Mouse (Mus musculus): ENCODE measurements around the gene Dnaic2.

The Dnaic2 gene

DNA sequence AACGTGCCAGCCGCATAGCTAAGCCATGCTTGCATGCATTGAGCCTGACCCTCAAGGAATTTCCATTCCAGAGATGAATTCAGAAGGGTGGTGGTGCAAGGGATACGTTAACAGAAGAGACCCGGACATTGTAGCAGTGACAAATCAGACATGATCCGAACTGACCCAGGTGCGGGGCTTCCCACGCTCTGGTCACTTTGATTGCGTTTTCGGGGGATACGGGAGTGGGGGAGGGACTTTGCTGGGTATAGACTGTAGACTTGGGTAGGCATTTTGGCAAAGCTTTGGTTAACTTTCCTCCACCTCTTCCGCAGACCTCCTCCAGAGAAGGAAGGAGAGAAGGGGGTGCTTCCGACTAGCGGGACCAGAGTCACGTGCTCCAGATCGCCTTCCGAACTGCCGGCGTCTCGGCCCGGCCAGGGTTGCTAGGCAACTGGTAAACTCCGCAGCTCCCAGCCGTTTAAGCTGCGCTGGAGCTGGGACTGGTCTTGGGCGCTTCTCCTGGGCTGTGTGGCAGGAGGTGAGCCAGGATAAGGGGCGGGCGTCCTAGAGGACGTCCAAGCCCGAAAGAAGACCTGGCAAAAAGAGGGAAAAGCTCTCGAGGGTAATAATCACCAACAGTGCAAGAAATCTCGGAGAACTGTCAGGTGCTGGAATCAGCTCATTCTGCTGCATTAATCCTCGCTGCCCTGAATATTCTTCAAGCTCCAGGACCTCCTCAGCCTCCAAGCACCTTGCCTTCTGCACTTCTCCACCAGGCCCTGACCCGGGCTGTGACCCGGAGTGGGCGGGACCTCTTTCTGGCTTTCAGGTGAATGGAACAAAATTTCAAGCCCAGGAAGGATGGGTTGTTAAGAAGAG lies at the start of gene Dnaic2:
Gene Dnaic2, plus strand, starts transcription at position 444 of the 861 bp plus-strand sequence.
- DNase-seq (ENCODE audit: inconsistent ontology term) = peak; percentile 76

- no peak for DNase-seq (ENCODE audit: inconsistent ontology term)
Observed at GRCm38 (mm10) chr11:114679582-114679981, 47.6 kb upstream of the Dnaic2 start.

GRCm38 (mm10) chr11:114680291-114680690 lies 46.9 kb upstream of the Dnaic2 start:
- DNase-seq (ENCODE audit: inconsistent ontology term) = no peak

DNA sequence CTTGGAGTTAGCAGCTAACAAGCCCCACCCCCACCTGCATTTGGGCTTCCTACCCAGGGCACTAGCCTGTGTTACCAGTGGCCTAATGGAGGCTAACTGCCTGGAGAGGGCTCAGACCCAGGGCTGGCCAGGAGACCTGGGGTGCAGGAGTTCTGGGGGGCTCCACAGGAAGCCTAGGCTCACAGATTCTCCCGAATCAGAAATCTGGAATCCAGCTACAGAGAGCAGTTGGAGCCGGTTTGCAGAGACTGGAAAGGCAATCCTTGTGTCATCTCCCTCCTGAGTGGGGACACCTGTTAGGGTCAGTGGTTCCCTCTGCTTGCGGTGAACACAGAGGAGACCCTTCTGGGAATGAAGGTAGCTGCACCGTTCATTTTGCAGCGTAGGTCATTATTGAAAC lies 46.2 kb upstream of the Dnaic2 start:
- DNase-seq (ENCODE audit: inconsistent ontology term) = no peak

GRCm38 (mm10) chr11:114682321-114682900 lies 44.8 kb upstream of the Dnaic2 start:
- DNase-seq (ENCODE audit: inconsistent ontology term) = no peak

DNA sequence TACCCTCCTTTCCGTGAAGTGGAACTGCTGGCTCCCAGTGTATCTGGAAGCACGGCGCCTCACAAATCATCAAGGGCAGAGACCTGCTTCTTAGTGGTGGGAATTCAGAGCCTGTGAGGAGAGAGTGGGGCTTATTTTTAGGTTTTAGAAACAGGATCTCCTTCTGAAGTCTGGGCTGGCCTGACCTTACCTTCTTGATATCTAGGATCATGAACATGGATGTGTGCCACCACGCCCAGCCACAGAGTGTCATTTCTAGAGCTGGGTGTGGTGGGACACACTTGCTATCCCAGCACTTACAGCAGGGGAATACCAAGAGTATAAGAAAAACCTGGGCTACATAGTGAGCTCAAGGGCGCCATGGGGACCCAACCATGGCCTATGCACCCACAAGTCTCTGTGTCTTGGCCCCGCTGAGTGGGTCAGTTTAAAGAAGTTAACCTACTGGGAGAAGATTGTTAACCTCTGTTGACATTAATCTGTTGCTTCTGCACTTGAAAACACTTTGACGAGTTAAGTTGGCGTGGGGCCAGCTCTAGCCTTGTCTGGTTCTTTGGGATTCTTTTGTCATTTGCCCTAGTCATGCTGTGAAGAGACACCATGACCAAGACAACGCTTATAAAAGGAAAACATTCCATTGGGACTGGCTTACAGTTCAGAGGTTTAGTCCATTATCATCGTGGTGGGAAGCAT lies 44.0 kb upstream of the Dnaic2 start:
- no peak for DNase-seq (ENCODE audit: inconsistent ontology term)

- no peak for DNase-seq (ENCODE audit: inconsistent ontology term)
Observed at GRCm38 (mm10) chr11:114683722-114684621, 43.2 kb upstream of the Dnaic2 start.

- peak; percentile 57 for DNase-seq (ENCODE audit: inconsistent ontology term)
Observed at GRCm38 (mm10) chr11:114684627-114685373, 42.4 kb upstream of the Dnaic2 start.

DNA sequence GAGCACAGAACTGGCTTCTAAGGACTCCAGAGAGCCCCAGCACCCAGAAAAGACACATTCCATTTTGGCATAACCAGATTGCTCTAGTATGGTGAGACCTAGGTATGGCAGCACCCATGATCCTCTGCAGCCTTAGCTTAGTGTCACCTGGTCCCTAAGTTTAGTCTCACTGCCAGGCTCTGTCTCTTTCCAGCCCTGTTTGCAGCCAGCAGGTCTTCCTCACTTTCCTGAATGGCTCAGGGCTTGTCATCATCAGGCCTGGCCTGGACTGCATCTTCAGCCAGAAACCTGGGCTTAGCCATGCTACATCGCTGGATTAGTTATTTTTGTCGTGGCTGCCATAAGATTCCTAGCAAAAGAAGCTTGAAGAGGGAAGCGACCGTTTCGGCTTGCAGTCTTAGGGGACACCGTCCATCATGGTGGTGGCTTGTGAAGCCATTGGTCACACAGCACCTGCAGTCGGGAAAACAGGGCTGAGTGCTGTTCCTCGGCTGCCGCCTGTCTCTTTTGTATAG lies 41.6 kb upstream of the Dnaic2 start:
- no peak for DNase-seq (ENCODE audit: inconsistent ontology term)

GRCm38 (mm10) chr11:114686221-114686959 lies 40.8 kb upstream of the Dnaic2 start:
- no peak for DNase-seq (ENCODE audit: inconsistent ontology term)

DNA sequence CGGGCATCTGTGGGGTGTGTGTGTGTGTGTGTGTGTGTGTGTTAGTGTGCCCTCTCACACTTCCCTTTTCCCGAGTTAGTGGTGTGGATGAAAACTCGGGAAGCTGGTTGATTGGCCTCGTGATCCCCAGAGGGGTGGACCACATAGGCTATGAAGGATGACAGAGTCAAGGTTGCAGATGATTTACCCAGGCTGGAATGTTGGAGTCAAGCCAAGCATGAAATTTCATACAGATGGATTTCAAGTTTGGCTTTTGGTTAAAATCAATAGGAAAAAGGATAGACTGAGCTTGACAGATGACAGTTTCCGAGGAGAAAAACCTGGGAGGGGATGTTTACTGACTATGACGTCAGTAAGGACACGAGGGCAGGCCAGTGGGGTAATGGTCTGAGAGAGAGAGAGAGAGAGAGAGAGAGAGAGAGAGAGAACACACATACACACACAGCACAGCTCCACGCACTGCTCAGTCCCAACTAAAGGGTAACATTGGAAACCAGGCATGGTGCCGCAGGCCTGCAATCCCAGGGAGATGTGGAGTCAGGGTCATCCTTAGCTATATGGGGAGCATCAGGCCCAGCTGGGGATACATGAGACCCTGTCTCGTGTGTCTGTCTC lies 39.5 kb upstream of the Dnaic2 start:
- DNase-seq (ENCODE audit: inconsistent ontology term) = peak; percentile 69

DNA sequence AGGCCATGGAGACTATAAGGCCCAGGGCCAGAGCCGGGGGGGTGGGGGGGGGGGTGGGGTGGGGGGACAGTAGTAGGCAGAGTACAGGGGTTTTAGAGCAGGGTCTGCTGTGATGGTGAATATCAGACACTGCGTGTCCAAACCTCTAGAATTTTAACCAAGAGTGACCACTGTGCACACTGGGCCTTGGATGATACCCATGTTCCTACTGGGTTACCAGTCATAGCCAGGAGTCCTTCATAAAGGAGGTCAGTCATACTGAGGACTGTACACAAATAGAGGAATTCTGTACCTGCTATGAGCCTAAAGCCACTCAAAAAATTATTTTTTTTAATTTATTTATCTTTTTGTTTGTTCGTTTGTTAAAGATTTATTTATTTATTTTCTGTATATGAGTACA lies 38.5 kb upstream of the Dnaic2 start:
- no peak for DNase-seq (ENCODE audit: inconsistent ontology term)

DNA sequence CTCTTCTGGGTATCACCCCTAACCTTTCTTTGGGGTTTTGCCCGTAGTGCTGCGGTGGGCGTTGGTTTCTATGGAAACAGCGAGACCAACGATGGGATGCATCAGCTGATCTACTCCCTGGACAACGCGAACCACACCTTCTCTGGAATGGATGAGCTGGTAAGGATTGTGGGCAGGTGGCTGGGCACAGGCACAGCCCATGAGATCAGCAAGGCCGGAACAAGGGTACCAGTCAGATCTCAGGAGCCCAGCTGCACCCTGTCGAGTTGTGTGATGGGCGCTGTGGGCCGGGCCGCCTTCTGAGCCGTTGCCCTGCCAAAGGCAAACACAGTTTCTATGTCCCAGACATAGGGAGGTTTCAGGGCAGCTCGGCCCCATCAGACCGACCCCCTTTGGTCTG lies 37.0 kb upstream of the Dnaic2 start:
- no peak for DNase-seq (ENCODE audit: inconsistent ontology term)

DNA sequence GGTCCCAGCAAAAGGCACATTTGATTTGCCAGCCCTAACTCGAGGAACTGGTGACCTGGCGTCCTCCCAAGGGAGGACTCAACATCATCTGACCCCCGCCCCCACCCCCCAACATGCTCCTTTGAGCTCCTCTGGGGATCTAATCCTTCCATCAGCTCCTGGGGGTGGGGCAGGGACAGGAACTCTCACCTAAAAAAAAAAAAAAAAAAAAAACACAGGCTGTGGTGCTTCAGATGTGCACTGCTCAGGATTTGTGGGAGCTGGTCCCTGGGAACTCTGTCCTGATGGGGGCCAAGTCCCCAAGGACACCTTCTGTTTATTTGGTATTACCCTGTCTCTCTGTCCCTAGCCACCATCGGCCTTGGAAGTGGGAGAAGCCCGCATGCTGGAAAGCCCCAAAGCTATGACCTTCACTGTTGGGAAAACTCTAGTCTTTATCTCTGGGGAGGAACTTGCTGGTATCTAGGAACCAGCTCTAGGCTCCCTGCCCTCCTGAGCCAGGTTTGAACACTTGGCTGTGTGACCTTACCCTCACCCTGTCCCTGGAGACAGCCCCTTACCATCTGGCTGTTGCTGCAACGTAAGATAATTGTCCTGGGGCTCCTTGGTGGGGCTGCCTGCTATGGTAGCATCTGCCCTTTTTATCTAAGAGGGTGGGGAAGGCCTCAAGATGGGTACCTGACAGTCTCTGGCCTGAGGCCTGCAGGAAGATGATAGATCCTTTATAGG lies 35.6 kb upstream of the Dnaic2 start:
- DNase-seq (ENCODE audit: inconsistent ontology term) = no peak

- no peak for DNase-seq (ENCODE audit: inconsistent ontology term)
Observed at GRCm38 (mm10) chr11:114692601-114693000, 34.6 kb upstream of the Dnaic2 start.

GRCm38 (mm10) chr11:114693456-114693855 lies 33.8 kb upstream of the Dnaic2 start:
- no peak for DNase-seq (ENCODE audit: inconsistent ontology term)

DNA sequence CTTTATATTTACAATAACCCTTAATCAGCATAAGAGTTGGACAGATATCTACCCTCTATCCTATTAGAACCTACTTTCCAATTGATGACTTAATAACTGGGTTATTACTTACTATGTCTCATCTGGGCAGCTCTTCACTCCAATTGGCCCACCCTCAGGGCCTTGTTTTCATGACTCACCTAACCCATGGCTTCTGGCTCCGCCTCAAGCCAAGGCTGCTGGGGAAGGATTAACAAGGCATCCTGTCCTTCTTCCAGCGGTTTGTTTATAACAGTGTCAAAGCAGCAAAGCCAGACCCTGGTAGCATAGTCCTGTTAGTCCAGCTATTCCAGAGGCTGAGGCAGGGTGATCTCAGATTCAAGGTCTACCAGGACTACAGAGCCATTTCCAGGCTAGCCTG lies 32.8 kb upstream of the Dnaic2 start:
- DNase-seq (ENCODE audit: inconsistent ontology term) = no peak

DNA sequence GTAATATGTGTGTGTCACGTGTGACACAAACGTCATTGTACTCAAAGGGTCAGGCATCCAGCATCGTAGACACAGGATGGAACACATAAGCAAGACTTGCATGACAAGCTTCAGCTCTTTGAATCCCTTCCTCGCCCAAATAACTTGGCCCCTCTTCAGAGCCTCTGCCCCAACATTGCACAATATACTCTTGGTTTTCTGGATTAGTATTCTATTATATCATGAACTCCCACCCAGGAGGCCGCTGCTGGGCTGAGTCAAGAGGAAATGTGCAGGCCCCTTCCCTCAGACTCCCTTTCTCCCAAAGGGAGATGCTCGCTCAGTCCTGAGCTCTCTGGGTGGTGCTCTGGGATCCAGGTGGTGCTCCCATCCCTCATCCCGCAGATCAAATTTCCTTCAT lies 28.7 kb upstream of the Dnaic2 start:
- DNase-seq (ENCODE audit: inconsistent ontology term) = no peak

GRCm38 (mm10) chr11:114699511-114699910 lies 27.7 kb upstream of the Dnaic2 start:
- no peak for DNase-seq (ENCODE audit: inconsistent ontology term)
